Mouse (Mus musculus) urinary bladder, postnatal 36 days (tissue): ENCODE results near the gene Faf1.

ENCODE experiments used
- DNase-seq, 2 experiments: peaks; one replicate each; pipeline ENCODE4 v3.0.0; 2022; ENCODE audit warnings: low spot score in 2 of 2, mixed read lengths in 1 of 2

Faf1 gene

GRCm38 (mm10) chr4:109782577-109783114 lies 106.3 kb downstream of the Faf1 start:
- no peak for DNase-seq

GRCm38 (mm10) chr4:109789347-109790001 lies 113.1 kb downstream of the Faf1 start:
- DNase-seq: no peak

GRCm38 (mm10) chr4:109792331-109792730 lies 115.9 kb downstream of the Faf1 start:
- DNase-seq: no peak

GRCm38 (mm10) chr4:109793072-109793471 lies 116.7 kb downstream of the Faf1 start:
- no peak for DNase-seq

- no peak for DNase-seq
Measured at GRCm38 (mm10) chr4:109797511-109798182, 121.3 kb downstream of the Faf1 start.

- no peak for DNase-seq
Measured at GRCm38 (mm10) chr4:109806408-109806807, 130.0 kb downstream of the Faf1 start.

GRCm38 (mm10) chr4:109815161-109815560 lies 138.8 kb downstream of the Faf1 start:
- no peak for DNase-seq

- no peak for DNase-seq
Measured at GRCm38 (mm10) chr4:109815592-109815991, 139.2 kb downstream of the Faf1 start.

GRCm38 (mm10) chr4:109819455-109819854 lies 143.1 kb downstream of the Faf1 start:
- no peak for DNase-seq

GRCm38 (mm10) chr4:109829800-109830199 lies 153.4 kb downstream of the Faf1 start:
- DNase-seq: no peak

- DNase-seq: no peak
Measured at GRCm38 (mm10) chr4:109857851-109858250, 181.5 kb downstream of the Faf1 start.

GRCm38 (mm10) chr4:109858571-109859392 lies 182.4 kb downstream of the Faf1 start:
- no peak for DNase-seq

GRCm38 (mm10) chr4:109859401-109859800 lies 183.0 kb downstream of the Faf1 start:
- no peak for DNase-seq

- no peak for DNase-seq
Measured at GRCm38 (mm10) chr4:109860256-109860655, 183.9 kb downstream of the Faf1 start.

- no peak for DNase-seq
Measured at GRCm38 (mm10) chr4:109862271-109862670, 185.9 kb downstream of the Faf1 start.

GRCm38 (mm10) chr4:109863021-109863420 lies 186.6 kb downstream of the Faf1 start:
- no peak for DNase-seq

GRCm38 (mm10) chr4:109868897-109869484 lies 192.6 kb downstream of the Faf1 start:
- no peak for DNase-seq

GRCm38 (mm10) chr4:109884333-109884732 lies 207.9 kb downstream of the Faf1 start:
- no peak for DNase-seq

GRCm38 (mm10) chr4:109887856-109888357 lies 211.5 kb downstream of the Faf1 start:
- DNase-seq: no peak

GRCm38 (mm10) chr4:109897810-109898566 lies 221.6 kb downstream of the Faf1 start:
- no peak for DNase-seq

- DNase-seq: no peak
Measured at GRCm38 (mm10) chr4:109901076-109901475, 224.7 kb downstream of the Faf1 start.
